Mouse (Mus musculus) 3T3-L1 (cell line): ENCODE measurements around the gene Sspn.

Experiments
- DNase-seq: peaks from one replicate; pipeline ENCODE4 v3.0.0-alpha.2; 2015; ENCODE audit warnings: low read depth, low spot score

The Sspn gene

DNA sequence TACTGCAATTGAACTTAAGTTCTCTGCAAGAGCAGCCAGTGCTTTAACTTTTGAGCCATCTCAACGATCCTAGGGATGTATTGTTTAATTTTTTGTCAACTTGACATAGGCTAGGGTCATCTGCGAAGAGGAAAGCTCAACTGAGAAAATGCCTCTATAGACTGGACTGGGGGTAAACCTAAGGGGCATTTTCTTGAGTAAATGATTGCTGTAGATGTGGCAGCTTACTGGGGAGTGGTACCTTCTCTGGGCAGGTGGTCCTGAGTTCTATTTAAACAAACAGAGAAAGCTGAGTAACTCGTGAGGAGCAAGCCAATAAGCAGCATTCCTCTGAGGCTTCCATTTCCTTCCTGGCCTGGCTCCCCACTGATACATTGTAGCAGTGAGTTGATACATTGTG is at the start of gene Sspn:
TSS of gene Sspn (plus strand) at position 301 of the 400 bp plus-strand sequence.
- DNase-seq, result no peak

DNA sequence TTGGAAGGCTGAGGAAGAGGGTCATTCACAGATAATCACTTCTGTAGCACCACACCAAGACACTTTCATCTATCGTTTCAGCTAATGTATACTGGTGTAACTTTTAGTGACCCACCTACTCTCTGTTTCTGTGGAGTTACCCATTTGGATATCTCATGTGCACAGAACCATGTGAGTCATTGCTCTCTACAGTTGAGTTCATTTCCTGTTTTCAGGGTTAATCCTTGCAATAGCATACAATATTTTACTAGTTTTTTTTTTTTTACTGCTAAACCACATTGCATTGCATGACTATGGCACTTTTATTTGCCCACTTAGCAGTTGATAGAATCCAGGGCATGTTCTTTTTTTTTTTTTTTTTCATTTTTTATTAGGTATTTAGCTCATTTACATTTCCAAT is 48.4 kb upstream of the Sspn start:
- DNase-seq, result peak; percentile 44

DNA sequence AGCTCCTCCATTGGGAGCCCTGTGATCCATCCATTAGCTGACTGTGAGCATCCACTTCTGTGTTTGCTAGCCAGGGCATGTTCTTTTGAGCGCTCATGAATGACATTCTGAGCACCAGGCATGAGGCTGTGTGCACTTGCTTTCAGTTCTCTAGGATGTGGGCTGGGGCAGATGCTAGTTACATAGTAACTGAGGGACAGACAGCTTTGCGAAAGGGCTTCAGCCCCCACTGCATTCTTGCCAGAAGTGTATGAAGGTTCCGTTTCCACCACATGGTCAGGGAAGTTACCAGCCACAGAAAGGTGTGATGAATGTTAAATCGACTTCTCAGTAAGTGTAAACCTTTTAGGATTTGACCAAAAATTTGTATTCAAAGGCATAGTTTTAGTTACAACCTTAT is 47.8 kb upstream of the Sspn start:
- no peak for DNase-seq

DNA sequence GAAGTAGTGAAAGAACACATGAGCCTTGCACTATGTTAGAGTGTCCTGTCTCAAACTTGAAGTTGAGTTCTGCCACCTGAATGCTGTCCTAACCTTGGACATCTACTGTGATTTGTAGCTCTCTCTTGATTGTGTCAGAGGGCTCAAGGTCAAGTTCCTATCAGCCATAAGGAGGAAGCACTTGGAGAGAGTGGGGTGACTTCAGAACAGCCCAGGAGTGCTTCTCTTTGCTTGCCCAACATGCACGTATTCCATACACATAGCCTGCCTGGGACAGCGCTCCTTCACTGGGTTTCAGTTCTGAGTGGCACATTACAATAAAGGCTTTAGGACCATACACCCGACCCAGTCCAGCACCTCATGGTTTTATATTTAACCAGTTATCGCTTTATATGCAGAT is 46.4 kb upstream of the Sspn start:
- no peak for DNase-seq

DNA sequence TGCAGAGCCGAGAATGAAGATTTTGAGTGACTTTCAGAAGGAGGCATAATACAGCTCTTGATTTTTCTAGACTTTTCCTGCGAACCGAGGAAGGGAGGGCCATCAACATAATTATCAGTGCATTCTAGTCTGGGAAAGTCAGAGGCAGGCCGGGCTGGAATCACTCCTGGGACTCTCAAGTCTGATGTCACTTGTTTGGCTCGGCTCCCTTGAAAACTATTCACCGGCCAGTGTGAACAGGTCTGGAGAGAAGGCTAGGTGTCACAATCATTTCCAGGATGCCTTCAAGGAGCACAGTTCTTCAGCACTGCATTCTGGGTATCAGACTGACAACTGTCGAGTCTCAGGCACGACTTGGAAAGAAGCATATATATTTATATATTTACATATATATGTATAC is 45.2 kb upstream of the Sspn start:
- DNase-seq, result peak; percentile 27

DNA sequence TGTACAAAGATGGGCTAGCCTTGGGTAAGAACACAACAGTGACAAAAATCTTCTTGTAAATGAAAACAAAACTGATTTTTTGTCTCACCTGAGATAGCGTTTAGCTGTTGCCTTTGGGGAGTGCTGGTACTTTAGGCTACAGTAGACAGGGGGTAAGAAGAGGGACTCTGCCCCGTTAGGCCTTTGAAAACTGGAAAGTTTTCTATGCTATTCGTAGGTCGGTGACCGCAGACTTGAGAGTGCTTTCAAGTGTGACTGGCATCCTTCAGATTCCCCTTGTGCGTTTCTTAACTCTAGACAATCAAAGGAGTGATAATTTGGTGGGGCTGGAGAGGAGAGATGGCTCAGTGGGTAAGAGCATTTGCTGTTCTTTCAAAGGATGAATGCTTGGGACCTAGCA is 43.7 kb upstream of the Sspn start:
- DNase-seq, result no peak

DNA sequence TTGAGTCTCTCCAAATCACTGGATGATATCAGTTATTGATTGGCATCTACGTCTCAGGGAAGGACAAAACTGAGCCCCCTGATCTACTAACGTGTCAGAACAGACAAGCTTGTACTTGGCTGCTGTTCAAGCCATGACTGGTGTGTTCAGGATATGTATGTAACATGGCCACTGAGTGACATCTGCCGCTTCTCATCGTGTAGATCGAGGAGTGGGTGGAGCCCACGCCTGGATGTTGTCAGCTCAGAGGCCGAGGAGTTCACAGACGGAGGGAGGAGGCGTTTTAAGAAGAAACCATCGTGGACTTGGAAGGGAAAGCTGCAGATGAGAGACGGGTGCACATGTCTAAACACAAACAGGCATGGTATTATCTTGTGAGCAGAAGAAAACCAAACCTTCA is 39.5 kb upstream of the Sspn start:
- no peak for DNase-seq

DNA sequence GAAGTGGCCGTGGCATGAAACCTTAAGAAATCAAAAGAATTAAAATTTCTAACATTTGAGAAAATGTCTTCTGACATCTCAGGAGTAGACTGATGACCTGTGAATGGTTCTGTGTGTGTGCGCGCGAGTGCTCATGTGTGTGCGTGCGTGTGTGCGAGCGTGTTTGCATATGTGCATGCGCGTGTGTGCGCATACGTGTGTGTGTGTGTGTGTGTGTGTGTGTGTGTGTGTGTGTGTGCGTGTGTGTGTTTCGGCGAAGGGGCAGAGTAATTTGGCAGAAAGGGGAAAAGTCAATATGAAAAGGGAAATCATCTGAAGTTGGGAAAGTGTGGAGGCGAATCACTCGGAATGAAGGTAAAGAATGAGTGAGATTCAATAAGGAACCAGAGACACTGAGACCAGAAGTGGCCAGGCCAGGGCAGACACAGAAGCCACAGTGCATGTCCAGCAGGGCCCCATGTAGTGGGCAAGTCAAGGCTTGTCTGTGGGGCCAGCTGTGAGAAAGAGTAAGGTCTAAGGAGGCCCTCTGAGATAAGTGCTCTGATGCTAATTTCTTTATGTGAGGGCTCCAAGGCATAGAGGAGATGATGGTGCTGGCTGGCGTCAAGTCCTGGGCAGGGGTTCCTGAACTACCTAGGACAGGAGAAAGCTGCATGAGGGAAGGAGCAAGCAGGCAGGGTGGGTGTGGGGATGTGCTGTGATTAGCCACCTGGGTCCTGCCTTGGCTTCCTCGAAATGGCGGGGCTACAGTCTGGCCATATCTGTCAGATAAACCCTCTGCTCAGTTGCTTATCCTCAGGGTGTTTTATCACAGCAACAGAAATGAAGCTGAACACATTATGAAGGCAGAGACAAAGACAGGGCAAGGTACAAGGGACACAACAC is 38.8 kb upstream of the Sspn start:
- DNase-seq, result no peak

DNA sequence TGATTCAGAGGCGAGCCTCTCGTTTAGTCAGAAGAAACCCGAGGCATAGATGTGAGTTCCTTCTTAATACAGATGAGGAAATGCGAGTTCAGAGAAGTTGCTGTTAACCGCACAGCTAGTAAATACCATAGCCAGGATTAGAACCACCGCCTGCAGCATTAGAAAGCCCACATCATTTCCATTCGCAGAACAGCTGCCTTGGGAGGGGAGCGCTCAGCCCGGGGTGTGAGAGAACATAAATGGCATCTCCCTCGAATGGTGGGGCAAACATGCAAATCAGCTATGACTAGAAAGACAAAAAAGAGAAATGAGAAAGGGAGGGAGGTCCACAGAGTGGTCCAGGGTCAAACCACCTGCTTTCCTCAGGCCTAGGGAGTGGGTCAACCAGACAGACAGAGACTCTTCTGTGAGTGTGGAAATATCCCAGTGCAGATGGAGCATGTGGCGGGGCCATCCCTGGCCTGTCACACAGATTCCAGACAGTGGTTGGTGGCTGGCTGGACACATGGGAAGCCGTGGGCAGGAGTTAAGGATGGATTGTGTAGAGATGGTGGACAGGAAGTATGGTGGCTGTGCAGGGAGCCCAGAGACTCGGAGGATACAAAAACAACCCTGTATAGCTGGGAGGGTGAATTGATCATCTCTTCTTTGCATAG is 37.9 kb upstream of the Sspn start:
- DNase-seq, result no peak

DNA sequence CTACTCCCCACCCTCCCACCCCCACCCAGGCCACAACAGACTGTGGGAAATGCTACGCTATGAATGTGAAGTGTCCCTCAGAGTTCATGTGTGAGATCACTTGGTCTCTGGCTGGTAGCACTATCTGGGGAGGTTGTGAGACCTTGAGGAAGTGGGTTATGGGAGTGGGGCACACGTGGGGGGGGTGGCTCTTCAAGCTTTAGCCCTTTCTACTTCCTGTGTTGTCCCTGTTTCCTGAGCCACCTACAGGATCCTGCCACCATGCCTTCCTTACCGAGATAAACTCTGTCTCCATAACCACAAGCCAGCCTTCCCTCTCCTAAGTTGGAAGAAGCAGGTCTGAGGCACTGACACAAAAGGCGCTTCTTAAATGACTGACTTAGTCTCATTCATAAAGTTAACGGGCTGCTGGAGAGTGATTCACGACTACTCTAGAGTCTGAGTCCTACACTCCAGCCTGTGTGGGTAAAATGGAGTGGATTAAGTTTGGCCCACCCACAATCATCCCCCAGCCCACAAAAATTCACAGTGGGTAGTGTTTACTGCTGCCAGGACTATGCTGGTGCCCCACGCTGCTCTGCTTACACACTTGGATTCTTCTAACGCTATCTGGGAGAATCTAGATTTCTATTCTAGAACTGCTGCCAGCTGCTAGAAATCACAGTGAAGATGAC is 36.6 kb upstream of the Sspn start:
- DNase-seq, result no peak

DNA sequence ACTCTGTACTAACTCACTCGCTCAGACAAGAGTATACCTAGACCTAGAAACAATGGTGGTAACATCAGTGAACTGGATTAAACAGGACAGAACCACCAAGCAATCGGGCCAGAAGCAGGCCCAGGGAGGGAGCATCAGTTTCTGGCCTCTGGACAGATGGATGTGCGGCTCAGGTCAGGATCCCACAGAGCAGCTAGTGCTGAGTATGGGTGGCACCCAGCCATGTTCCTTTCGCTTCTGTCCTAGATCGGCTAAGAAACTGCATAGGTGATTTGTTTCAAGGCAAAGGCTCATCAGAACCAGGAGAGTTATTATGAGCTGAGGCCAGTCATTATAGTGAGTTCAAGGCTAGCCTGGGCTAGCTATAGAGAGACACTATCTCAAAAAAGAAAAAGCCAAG is 27.3 kb upstream of the Sspn start:
- no peak for DNase-seq

DNA sequence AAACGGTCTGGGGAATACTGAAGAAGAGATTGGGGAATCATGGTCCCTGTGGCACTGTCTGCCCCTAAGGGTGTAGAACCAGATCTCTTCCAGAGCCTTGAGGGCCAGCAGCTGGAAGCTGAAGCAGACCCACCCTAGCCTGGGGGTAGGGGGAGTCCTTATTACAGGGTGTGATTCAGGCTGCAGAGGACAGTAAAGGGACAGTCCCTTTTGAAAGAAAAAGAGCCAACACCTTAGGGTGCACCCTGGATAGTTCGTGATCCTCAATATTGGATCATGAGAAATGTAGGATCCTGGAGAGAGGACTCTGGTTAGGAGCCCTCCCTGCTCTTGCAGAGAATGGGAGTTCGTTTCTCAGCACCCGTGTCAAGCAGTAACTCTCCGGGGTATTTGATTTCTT is 26.8 kb upstream of the Sspn start:
- no peak for DNase-seq

DNA sequence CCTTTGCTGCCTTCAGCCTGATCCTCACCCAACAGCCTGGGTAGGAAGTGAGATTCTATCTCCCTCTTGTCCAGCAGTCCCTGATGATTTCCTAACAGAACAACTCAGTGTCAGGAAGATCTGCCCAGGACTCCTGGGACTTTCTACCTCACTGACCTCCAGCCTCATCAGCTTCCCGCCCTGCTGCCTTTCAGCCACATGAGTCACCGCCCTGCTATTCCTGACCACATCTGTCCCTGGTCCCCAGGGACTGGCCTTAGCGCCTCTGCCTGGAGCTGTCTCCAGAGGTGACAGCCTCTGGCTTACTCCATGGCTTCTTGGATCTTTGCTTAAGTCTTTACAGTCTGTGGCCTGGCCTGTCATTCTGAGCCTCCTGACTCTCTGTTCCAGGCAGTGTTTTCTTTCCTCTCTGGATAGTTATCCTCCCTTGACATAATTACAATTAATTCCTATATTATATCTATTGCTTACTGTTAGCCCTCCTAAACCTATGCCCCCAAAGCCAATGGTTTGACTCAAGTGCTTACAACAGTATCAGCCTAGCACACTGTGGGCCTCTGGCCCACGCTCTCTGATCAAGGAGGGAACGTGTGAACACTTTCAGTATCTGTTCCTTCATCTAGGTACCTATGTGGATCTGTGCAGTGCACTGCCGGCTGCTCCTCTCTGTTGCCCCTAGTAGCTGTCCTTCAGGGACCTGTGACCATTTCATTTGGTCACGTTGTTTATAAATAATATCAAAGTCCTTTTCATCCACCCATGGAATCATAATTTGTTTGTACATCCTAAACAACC is 25.1 kb upstream of the Sspn start:
- peak; percentile 77 for DNase-seq

DNA sequence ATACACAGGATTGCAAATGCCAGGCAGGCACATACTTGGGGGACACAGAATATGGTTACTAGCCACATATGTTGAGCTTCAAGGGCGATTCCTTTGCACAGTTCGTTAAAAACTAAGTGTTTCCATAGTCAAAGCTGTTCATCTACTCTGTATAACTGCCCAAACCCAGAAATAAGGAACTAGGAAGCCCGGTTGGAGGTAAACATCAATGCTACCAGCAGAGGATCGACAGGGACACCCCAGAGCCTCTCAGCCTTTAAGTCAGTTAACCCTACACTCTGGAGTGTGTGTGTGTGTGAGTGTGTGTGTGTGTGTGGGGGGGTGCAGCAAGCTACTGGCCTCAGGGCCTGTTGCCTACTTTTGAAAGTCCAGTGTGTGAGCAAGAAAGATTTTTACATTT is 21.5 kb upstream of the Sspn start:
- no peak for DNase-seq

DNA sequence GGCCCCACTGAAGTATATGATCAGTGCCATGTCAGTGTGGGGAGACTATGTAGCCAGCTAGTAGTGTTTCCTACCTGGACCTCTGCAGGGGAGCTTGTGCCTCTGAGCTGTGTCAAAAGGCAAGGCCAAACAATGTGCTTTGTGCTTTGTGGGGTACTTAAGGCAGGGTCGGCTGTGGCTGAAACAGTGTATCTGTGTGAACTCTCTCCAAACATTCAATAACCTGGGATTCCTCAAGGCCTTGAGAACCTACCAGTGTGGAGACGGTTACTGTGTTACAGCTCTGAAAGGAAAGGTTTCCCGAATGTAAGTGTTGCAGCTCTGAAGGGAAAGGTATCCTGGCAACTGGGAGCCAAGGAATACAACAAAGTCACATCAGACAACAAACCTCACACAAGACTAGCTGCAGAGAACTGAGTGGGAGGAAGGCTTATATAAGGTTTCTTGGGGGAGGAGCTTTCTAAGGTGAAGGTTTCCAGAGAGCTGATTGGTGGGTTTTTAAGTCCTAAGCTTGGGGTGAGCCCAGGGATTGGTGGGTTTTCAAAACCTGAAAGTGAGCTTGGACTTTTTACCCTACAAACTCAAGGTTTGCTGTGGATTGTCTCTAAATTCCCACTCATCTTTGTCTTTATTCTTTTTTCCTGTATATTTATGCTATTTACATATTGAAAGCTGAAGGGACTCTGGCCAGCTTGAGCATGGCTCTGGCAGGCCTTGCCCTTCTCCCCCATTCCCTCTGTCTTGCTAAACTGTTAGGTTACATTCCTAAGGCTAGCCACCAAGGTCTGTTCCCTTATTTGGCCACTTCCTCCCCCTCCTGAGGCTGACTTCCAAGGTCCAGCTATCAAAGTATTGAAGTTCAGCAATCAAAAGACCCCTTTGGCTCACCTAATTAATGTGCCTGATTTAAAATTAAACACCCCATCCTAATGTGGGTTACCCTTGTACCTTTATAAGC is 20.7 kb upstream of the Sspn start:
- peak; percentile 37 for DNase-seq

DNA sequence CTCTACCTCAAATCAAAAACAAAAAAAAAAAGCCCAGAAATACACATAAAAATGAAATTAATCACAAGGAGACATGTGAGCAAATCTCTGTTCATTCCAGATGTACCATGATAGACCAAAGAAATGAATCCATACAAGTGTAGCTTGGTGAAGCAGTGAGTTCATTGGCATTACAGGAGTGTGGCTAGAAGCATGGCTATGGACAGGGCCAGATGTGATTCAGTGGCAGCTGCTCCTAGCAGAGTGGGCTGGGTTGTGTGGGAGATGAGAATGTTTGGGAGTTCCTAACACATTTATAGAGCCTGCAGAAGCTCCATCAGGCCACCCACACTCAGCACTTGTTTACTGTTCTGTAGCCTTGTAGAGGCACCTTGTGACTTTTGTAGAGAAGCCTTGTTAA is 19.2 kb upstream of the Sspn start:
- no peak for DNase-seq

DNA sequence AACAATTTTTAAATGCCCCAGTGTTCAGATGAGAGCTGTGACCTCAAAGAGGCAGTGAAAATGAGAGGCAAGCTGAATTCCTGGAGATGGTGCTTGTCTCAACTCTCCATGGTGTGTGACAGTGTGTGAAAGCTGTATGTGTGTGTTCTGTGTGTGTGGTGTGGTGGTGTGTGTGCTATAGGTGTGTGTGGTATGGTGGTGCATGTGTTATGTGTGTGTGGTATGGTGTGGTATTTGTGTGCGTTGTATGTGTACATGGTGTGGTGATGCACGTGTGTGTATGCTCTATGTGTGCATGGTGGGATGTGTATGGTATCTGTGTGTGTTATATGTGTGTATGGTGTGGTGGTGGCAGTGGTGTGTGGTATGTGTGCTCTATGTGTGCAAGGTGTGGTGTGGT is 16.0 kb upstream of the Sspn start:
- DNase-seq, result no peak

DNA sequence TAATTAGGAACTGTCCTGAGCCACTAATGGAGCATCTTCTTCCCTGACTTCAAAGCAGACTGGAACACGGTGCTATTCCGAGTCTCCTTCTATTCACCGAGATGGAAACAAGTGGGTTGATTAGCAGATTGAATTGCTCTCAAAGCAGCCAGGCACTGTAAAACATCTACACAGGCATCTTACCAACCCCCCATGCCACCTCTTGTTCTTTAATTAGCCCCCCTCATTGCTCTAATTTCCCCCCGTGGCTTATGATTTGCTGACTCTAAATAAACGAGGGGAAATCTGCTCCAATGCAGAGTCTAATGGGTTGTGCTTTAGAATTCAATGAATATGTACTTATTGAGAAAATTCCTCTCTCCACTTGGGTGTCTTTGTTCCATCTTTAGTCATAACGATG is 15.0 kb upstream of the Sspn start:
- DNase-seq, result no peak

DNA sequence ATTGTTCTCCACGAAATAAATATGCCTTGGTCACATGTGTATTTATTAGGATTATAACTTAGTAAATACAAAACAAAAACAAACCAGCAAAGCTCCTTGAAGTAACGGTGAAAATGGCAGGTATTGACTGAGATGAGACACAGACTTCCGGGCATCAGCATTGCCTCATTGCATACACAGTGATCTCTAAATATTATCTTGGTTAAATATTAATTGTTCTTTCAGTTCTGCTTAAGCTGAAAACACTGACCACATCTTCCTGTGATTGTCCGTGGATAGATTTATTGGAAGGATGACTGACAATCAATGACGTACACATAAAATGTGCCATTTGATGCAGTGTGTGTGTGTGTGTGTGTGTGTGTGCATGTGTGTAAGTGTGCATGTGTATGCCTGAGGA is 13.2 kb upstream of the Sspn start:
- no peak for DNase-seq

DNA sequence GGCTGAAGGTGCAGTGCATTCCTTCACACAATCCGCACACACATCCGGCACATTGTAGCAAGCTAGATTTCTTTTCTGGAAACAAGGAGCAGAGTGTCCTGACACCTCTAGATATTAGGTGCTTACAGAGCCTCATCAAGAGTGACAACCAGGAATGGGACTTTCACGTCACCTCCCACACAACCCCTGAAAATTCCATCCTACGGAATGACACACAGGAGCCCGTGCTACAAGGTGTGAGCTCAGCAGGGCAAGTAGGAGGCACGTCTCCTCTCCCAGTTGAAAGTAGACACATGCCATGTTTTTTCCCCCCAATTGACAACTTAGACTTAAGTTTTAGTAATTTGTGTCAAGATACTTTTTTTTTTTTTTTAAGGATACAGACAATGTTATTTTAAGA is 7.8 kb upstream of the Sspn start:
- DNase-seq, result no peak
